Mouse (Mus musculus) adipocyte (in vitro differentiated cells): ENCODE measurements around the gene Mvb12b.

Experiments used
- DNase-seq: peaks from one replicate; pipeline ENCODE4 v3.0.0-alpha.2; 2016; ENCODE audit warnings: low spot score

Gene Mvb12b

GRCm38 (mm10) chr2:33853011-33853976 is 34.5 kb downstream of the Mvb12b start:
- no peak for DNase-seq

DNA sequence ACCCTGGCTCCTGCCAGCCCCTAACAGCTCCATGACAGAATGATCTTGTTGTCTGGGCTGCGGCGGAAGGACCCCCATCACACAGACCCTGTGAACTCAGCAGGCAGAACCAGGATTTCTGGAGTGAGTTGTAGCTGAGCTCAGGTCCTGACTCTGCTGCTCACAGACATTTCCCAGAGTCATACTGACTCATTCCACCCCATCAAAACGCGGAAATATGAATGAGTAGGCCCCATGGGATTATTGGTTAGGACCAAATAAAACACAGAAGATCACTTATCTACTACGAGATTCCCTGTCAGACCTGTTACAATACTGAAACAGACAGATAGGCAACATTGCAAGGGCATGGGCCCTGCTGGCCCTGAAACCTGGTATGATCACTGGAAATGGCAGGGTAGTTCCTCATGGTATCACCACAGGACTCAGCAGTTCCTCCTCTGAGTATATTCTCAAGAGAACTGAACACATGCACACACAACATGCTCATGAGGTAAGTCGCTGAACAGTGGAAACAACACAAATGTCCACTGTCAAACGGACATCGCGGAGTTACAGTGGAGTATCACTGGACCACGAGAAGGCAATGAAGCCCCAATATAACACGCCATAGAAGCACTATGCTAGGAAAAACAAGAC is 40.4 kb downstream of the Mvb12b start:
- DNase-seq: no peak

GRCm38 (mm10) chr2:33846635-33847034 is 41.1 kb downstream of the Mvb12b start:
- DNase-seq: no peak

DNA sequence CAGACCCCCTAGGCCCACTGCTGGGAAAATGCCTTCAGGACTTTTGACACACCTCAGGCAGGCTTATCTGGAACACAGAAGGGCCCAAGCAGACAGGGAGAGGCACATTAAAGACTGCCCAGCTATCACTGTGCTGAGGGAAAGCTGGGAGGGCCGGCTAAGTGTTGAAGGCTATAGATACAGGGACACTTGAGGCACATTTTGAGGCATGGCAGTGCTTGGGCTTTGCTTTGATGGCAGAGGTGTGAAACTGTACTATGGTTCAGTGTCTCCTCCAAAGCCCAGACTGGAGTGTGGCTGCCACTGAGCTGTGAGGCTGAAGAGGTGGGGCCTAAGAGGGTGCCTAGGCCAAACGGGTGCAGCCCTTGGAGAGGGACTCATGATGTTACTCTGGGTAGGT is 44.1 kb downstream of the Mvb12b start:
- DNase-seq: no peak

GRCm38 (mm10) chr2:33842983-33843577 is 44.7 kb downstream of the Mvb12b start:
- DNase-seq: no peak

DNA sequence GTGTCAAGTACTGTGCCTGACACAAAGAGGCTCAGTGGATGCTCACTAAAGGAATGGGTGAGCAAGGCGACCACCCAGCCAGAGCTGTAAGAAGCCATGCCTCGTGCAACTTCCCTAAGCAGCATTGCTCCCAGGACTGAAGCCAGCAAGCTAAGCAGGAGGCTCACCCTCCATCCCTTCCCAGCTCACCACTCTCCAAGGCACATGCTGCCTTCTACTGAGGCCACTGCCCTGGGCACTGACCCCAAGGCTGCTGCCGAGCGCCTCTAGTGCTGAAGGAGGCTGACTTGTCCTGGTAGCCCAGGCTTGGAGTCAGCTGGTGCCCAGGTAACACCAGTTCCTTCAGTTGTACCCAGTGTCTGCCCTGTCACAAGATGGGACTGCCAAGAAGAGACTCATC is 45.8 kb downstream of the Mvb12b start:
- no peak for DNase-seq

DNA sequence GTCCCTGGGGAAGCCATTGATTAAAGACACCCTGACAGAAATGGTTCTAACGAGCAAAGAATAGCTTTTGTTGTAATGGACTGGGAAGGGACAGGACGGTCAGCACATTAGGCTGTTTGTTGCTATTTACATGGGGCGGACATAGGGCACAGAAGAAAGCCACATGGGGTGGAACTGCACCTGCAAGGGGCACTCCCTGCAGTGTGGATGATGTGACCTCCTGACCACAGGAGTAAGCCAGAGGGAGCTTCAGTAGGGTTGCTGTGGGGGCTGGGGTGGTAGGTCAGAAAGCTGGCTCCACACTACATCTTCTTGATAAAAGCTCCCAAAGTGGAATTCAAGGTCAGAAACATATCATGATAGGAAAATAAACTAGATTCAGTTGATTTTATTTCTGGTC is 47.3 kb downstream of the Mvb12b start:
- DNase-seq: no peak

DNA sequence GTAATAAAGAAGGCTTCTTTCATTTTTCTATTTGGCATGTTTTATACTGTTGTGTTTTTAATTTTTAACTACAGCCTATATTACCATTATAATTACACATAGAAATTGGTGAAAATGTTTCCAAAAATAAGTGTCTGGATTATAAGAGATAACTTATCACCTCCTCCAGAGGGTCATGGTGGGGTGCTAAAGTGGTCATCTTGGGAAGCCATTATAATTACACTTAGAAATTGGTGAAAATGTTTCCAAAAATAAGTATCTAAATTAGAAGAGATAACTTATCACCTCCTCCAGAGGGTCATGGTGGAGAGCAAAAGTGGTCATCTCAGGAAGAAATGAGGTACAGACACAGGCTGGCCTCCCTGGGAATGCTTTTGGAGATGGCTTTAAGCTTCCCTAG is 48.5 kb downstream of the Mvb12b start:
- DNase-seq: no peak

GRCm38 (mm10) chr2:33837297-33837696 is 50.4 kb downstream of the Mvb12b start:
- no peak for DNase-seq

DNA sequence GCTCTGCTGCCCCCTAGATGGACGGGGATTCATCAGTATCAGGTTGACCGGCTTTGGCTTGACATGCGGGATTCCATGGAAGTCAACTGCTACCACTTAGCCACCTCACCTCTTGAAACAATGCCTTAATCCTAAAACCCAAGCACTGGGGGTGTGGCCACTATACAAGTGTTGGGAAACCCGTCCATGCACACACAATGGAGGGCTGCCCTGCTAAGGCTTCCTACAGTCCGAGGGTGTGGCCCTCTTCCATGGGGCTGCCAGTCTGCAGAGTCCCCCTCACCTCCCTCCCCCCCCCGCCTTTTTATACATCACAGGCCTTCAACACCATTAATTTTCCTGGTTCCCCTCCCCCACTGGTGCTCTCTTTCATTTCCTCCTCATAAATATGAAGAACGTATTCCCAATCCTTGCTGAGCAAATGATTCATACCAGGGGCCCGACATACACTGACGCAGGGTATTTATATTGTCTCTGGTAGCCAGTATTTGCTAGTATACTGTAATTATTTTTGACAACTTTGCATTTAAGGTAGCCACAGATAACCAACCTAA is 51.0 kb downstream of the Mvb12b start:
- DNase-seq: no peak

DNA sequence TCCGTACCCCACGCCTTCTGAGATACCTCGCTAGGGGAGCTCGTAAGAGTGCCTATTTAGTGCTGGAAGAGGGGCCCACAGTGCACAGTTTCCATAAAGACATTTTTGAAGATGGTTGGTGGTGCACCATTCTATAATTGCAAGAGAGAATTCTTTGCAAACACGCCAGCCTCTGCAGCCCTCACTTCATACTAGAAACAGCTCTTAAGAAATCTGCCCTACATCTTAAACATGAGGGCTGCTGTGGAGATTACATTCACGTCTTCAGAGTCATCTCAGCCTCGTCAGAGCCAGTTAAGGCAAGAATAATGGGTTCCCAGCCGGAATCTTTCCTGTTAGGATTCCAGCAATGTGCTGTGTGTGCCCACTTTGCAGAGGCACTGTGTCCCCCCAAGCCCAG is 52.7 kb downstream of the Mvb12b start:
- DNase-seq: no peak

GRCm38 (mm10) chr2:33833902-33834301 is 53.8 kb downstream of the Mvb12b start:
- DNase-seq: no peak

DNA sequence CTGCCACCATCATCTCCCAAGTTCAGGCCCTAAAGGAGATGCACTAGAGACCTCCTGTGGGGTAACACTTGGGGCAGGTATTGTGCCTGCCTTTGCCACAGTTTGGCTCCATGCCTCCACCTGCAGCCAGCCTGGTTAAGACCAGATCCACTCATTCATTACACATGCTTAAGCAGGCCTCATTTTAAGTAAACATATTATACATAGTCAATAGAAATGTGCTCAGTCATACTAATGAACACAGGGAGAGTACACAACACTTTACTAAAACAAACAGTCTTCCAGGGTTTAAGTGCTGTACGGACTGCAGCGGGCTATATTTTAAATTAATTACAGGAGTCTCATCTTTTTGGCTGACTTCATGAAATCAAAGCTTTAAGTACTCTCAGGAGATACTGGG is 57.9 kb downstream of the Mvb12b start:
- no peak for DNase-seq

- DNase-seq: no peak
Observed at GRCm38 (mm10) chr2:33826777-33827176, 61.0 kb downstream of the Mvb12b start.

DNA sequence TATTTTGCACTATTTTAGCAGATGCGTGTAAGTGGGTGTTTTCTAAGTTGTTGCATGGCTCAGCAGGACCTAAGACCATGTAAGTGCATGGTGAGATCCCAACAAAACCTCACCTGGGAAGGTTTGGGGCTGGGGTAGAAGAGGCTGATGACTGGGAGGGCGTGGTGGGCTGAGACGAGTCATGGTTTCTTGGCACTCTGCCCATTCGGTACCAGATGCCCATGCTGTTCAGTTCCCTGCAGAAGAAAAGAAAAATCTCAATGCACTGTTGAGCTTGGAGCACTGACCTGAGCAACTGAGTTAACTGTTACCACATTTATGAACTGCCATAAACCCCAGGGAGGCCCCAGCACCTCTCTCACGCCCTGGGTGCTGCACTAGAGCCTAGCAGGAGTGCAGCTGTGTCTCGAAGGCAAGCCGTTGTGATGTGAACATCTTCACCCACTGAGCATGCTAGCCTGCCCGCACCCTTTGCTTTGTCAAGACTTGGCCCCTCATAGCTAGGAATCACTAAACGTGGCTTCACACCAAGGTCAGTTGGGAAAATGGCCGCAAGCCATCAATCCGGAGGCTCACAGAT is 62.7 kb downstream of the Mvb12b start:
- DNase-seq: no peak

GRCm38 (mm10) chr2:33821677-33822607 is 65.8 kb downstream of the Mvb12b start:
- peak; percentile 76 for DNase-seq

DNA sequence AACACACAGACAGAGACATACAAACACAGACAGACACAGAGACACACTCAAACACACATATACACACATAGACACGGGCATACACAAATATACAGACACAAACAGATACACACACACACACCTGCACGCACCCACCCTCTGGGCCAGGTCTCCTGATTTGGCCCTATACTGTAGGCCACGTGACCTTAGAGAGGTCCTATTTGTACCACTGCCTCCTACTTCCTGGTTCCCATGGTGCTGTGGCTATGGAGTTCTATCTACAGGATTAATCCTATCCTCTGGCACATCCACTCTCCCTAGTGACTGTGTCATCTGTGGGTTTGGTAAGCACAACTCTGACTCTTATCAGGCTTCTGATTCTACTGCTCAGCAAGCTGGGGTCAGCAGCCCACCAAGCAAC is 67.3 kb downstream of the Mvb12b start:
- DNase-seq: no peak

GRCm38 (mm10) chr2:33820037-33820436 is 67.7 kb downstream of the Mvb12b start:
- DNase-seq: no peak

DNA sequence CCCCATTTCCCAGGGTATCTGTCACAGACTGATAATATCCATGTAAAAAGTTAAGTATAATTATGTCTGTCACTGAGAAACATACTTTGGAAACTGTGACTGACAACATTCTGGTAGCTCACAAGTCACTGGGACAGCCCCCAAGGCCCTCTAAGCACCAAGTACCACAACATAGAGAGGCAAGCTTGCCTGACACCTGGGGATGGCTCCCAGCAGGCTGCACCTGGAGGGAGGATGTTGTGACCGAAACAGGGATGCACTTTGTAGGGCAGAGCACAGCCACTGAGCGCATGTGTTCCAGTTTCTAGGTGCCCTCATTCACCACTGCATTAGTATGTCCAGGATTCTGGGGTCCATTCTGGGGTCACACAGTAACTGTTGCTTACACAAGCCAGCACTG is 69.4 kb downstream of the Mvb12b start:
- DNase-seq: no peak

- no peak for DNase-seq
Observed at GRCm38 (mm10) chr2:33817663-33818346, 69.9 kb downstream of the Mvb12b start.

DNA sequence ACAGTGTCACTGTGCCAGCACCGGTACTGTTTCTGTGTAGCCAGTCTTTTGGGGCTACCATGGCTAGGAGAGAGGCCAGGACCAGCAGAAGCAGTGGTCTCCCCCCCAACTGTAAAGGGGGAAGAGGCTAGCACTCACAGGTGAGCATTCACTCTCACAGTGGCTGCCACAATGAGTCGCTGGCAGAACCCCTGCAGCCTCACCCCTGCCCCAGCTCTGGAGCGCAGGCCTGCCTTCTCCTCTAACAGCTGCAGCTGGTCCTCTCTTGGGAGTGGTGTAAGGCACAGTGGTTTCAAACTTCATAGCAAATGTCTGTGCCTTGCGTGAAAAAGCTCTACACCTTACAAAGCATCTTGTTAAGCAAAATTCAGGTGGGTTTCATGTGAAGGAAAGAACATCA is 70.7 kb downstream of the Mvb12b start:
- DNase-seq: no peak
